Mouse (Mus musculus): ENCODE results near the gene Xxylt1.

DNA sequence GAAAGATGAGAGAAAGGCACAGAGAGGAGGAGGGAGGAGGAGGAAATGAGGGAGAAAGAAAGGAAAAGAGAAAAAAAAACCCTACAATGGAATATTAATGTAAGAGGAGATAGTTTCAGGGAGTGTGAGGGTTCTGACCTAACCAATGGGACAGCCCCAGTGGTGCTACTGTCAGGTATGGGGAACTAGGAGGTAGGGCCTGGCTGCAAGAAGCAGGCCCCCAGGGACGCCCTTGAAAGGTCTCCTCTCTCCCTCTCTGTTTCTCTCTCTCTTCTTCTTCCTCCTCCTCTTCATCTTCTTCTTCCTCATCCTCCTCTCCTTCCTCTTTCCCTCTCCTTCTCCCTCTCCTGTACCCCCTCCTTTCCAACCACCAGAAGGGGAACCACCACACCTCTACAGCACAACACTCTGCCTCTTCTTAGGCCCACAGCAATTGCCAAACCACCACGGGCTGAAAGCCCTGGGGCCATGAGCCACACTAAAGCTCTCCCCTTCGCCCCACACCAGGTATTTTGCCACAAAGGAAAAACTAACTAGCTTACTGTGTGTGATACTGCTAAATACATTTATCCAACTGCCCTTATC, 6.8 kb downstream of the Xxylt1 start:
- TF ChIP-seq POLR2A (IDR thresholded peaks at IDR 0.05; ENCODE audit: low read depth, low read length) (no peak), CTCF (IDR thresholded peaks at IDR 0.05; ENCODE audit: extremely low read depth, insufficient read depth, insufficient read length, insufficient replicate concordance) (no peak)

All from spleen, adult 2 months (tissue).